Mouse (Mus musculus): ENCODE measurements around the gene Dennd4a.

Gene Dennd4a

DNA sequence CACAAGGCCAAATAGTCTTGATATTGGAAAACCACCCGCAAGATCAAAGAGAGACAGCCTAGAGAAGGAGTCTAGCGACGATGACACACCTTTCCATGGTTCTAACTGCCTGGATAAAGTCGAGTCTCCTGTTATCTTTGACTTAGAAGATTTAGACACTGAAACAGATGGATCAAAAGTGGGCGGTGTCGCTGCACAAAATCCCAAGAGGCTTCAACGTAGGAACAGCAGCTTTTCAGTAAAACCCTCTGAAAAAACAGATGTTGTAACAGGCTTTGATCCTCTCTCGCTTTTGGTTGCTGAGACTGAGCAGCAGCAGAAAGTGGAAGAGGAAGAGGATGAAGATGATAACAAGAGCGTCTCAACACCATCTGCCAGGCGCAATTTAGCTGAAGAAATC, 85.5 kb downstream of the Dennd4a start:
- in situ Hi-C loops (cut with MboI; ENCODE audit: unreplicated experiment in 2 of 2): loop anchor here in 1 of 2 experiments (10.0 kb wide), 1 partner anchor 158 kb away; no protein-coding TSS in a partner anchor

DNA sequence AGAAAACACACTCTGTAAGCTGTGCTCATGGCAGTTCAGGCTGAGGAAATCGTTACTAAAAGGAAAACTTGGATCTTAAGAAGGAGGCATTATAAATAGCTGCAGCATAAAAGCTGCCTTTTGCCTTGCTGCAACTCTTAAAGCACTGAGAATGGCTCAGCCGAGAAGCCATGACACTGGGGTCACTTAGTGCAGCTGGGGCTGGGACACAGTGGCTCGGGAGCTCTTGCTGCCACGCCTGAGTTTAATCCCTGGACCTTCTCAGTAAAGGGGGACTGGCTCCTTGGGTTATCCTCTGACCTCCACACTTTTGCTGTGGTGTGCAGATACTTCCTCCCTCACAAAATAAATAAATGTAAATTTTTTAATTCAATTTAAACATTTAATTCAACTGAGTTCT, 91.7 kb downstream of the Dennd4a start:
- in situ Hi-C loops (cut with MboI; ENCODE audit: unreplicated experiment in 2 of 2): loop anchor here (5.0 to 10.0 kb wide), 2 partner anchors 36 to 128 kb away; no protein-coding TSS in a partner anchor

DNA sequence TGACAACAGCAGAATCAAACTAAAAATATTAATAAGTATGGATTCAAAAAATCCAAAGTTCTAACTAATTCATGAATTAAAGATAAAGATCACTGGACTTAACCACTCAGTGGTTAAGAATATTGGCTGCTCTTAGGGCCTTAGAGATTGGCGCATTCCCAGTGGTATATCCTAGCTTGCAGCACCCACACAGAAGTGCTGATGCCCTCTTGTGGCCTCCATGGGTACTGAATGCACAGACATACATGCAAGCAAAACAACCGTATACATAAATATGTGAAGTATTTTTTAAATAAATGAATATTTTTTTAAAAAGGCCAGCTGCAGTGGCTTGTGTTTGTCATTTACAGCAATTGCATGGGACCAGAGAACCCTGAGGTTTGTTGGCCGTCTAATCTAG, 92.2 kb downstream of the Dennd4a start:
- in situ Hi-C loops (cut with MboI; ENCODE audit: unreplicated experiment in 2 of 2): loop anchor here (5.0 to 10.0 kb wide), 2 partner anchors 36 to 129 kb away; no protein-coding TSS in a partner anchor

DNA sequence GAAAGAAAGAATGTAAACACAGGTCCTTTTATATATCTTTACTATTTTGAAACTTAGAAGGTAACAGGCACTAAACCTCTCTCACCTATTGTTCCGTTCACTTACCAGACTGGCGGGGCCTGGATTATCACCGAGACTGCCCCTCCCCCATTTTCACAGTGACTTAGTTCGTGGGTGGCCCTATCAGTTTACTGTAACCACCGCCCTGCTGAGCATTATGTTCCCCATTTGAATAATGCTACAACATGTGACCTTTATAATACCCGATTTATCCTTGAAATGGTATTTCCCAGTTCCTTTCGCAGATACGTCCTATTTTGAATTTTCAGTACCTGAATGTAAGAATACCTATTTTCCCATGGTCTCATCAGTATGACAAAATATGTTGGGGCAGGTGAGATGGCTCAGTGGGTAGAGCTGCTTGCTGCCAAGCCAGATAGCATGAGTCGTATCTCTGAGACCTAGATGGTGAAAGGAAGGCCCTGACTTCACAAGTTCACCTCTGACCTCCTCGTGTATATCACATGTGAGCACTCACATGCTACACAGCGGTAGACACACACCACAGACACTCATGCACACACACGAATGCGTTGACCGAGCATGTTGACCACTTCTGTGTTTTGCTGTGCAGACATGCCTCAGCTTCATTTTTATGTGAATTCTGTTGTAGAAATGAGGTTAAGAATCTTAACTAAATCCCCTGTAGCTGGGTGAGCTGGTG, 93.9 kb downstream of the Dennd4a start:
- in situ Hi-C loops (cut with MboI; ENCODE audit: unreplicated experiment in 2 of 2): loop anchor here (5.0 to 10.0 kb wide), 2 partner anchors 38 to 130 kb away; no protein-coding TSS in a partner anchor

DNA sequence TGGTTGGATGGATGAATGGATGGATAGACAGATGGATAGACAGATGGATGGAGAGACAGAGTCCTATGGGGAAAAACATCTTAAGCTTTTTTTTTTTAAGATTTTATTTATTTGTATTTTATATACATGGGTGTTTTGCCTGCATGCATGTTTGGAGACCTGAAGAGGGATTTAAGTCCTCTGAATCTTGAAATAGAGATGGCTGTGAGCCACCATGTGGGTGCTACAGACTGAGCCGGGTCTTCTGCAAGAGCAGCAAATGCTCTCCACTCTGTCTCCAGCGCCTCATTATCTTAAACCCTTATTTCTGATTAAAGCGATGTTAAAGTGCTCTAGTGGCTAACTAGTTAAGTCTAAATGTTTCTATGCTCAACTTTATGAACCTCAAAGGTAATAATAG, 96.3 kb downstream of the Dennd4a start:
- in situ Hi-C loops (cut with MboI; ENCODE audit: unreplicated experiment in 2 of 2): loop anchor here in 1 of 2 experiments (10.0 kb wide), 1 partner anchor 133 kb away; no protein-coding TSS in a partner anchor

DNA sequence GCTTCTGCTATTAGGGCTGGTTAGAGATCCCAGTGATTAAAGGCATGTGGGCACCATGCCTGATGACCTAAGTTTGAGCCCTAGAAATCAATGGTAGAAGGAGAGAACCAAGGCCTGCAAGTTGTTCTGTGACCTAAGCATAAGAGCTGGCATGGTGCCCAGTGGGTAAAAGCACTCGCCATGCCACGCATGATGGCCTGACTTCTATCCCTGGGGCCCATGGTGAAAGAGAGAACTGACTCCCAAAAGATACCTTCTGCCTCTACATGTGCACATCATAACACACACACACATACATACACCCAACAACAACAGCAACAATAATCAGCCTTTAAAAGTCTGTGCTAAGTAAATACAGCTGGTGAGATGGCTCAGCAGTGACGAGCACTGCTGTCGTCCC, 102.3 kb downstream of the Dennd4a start:
- in situ Hi-C loops (cut with MboI; ENCODE audit: unreplicated experiment in 2 of 2): no loop called here

DNA sequence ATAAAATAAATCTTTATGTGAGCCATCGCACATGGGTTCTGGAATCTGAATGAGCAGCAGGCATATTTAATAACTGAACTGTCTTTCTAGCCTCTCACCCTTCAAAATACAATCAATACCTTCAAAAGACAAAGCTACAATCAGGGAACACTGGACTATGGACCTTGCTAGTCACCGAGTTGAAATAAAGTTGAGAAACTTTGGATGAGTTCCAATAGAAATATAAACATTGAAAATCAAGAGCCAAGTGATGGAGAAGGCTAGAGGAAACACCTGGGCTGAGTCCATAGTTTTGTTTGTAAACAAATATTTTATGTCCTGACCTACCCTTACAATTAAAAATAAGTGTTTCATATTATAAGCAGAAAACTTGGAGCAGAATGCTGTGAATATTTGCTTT, 102.8 kb downstream of the Dennd4a start:
- in situ Hi-C loops (cut with MboI; ENCODE audit: unreplicated experiment in 2 of 2): no loop called here

DNA sequence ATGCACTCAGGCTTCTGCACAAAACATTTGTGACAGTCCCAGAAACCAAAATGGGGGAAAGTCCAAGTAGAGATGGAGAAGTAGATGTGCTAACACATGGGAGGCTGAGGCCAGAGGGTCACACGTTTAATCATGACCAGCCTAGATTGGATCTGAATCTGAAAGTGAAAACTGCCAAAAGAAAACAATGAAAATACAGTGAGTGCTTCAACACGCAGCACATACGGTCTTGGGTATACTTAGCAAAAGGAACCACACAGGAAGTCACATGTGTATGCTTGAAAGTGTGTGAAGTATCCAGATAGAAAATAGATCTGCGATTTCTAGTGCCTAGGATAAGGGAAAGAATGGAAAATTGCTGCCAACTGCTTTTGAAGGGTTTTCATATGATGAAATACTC, 103.5 kb downstream of the Dennd4a start:
- in situ Hi-C loops (cut with MboI; ENCODE audit: unreplicated experiment in 2 of 2): no loop called here

DNA sequence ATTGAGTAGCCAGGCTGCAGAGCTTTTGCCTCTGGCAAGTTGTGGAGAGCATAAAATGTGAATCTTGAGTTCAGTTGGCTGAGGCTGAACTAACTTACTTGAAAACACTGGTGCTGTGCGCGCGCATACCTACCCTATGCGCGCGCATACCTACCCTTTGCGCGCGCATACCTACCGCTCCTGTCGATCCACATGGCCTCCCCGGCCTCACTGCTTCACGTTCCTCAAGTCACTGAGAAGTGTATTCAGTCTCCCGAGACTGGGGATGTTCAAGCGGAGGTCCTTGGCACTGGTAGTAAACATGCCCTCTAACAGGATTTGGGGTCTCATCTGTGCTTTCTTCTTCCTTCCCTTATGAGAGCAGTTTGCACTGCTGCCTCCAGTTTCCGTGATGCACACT, 107.4 kb downstream of the Dennd4a start:
- in situ Hi-C loops (cut with MboI; ENCODE audit: unreplicated experiment in 2 of 2): no loop called here

DNA sequence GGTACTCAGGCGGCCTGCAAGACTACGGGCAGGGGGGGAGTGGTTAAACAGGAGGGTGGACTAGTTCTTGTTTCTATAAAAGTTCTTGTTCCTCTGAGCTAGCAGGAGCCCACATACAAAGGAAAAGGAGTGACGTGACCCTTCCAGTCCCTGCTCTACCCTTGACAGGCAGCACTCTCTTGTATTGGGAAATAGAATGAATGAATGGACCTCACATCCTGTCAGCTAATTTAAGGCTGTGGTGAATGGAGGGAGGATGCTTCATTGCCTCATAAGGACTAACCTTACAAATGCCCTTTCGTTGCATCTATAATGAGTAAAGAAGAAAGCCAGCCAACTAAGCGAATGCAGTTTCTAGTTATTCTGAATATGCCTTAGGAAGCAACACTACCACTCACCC, 114.6 kb downstream of the Dennd4a start:
- in situ Hi-C loops (cut with MboI; ENCODE audit: unreplicated experiment in 2 of 2): loop anchor here (25.0 kb wide), 2 partner anchors 988 to 1013 kb away; no protein-coding TSS in a partner anchor

DNA sequence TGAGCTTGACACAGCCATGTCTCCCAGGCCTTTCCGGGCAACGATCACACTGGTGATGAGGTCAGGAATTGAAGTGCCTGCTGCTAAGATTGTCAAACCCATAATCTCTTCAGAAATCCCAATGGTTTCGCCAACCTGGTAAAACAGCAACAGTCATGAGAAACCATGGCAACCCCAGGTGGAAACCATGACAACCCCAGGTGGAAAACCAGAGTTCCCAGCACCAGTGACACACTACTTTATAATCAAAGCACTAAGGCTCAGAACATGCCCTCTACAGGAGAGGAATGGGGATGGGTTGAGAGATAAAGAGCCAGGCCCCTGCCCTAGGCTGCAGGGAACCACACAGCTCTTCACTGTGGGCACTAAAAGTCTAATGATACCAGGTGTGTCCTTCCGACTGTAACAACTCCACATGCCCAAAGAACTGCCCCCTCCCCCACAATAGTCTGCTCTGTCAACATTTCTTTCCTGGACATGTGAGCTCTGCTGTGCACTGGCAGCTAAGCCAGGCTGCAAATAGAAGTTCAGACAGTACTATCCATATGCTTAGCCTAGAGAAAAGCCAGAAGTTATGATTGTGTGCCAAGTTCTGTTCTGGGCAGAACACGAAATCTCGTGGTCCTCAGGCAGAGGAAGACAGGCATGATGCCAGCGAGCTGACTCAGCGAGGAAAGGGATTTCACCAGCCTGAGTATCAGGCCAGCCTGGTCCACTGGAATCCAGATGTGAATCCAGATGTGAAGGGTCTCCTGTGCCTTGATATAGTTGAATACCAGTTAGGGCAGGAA, 115.3 kb downstream of the Dennd4a start:
- in situ Hi-C loops (cut with MboI; ENCODE audit: unreplicated experiment in 2 of 2): loop anchor here (25.0 kb wide), 2 partner anchors 989 to 1014 kb away; no protein-coding TSS in a partner anchor

DNA sequence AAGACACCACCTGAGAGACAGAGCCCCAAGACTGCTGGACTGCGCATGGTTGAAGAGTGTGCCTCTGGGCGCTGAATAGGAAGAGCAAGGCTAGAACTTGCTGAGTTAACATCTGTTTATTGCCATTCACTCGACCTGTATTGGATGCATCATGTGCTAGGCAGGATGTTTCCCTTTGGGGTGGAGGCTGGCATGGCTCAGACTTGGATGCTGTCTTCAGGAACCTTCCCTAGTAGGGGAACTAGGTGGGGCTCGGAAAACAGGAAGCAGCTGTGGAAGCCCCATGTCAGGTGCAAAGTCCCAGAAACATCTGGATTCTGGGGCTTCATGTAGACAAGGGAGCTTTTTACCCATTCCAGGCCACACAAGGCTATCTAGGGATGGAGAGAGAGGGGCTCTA, 119.1 kb downstream of the Dennd4a start:
- in situ Hi-C loops (cut with MboI; ENCODE audit: unreplicated experiment in 2 of 2): loop anchor here (10.0 to 25.0 kb wide), 4 partner anchors 155 to 1018 kb away; partner anchors contain the start of gene Dis3l (in 1 of the 2)

DNA sequence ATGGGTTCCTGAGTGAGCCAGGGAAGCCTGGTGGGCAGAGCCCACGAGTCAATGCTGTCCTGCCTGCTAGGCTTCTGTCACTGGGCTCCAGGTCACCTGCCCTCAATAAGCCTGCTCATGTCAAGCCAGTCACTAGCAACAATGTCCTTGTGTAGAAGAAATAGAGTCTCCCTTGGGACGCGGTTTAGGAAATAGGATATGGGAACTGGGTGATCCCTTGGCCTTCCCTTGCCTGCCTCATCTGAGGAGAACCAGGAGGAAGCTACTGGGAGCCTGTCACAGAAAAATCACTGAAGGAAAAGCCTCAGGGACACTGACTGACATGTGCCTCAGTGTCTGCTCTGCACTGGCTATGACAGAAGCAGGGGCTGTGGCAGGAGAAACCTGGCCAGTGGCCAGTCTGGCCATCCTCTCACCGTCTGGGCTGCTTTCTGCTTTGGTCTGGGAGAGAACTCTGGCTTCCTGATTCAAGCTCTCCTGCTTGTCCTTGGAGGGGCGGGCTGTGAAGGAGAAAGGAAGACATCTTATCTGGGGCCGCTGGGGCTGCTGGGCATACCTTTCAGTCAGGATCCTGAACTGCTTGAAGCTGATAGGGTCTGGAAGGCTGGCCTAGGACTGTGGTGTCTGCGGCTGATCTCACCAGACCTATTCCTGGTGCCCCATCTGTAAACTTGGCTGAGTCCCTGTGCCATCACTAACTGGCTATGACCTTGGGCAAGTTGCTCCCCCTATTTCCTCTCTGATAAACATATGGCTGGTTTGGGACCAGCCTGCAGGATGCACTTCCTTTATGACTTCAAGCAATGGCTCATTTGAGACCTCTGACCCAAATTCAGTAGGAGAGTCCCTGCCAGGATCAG, 120.8 kb downstream of the Dennd4a start:
- in situ Hi-C loops (cut with MboI; ENCODE audit: unreplicated experiment in 2 of 2): loop anchor here (10.0 to 25.0 kb wide), 4 partner anchors 157 to 1020 kb away; partner anchors contain the start of gene Dis3l (in 1 of the 2)

DNA sequence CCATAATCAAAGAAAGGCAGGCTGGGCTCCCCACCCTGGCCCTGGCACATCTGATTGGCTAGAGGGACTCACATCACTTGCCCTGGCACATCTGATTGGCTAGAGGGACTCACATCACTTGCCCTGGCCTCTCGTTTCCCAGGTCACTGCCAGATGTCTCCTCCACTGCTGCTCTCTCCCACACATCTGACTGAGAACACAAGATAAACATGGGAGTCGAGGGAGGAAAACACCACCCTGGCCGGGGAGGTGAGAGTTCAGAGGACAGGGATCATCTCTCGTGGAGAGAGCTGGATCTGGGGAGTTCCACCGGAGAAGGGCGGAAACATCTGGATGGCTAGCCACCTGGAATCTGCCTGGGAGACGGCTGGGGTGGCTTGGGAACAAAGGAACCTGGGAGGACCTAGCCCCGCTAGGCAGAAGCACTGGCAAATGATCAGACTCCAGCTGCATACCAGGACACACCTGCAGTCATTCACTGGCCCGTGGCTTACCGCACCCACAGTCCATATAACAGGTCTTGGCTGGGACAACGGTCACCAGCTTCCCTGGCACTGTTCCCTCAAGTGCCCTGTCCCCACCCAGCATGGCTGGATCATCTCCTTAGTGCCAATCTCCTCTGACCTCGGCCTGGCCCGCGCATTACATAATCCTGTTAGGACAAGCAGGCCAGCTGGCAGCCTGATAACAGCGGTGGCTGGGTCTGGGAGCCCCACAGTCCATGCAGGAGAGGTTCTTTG, 123.0 kb downstream of the Dennd4a start:
- in situ Hi-C loops (cut with MboI; ENCODE audit: unreplicated experiment in 2 of 2): loop anchor here (10.0 to 25.0 kb wide), 4 partner anchors 159 to 1022 kb away; partner anchors contain the start of gene Dis3l (in 1 of the 2)

DNA sequence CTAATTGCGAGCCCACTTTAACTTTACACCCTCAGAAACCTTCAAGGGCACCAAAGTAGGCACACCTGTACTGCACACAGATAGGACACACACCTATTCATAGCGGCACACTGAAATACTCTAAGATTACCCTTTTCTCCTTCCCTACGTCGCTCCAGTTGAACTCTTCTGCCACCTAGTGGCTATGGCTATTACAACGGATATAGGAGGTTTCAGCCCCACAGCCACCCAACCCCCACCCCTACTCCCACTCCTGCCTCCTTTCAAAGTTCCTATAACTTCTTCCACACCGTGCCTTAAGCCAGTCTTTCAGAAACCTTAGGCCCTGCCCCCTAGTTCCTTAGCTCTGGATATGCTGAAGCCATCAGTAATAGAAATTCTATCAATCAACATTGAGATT, 125.4 kb downstream of the Dennd4a start:
- in situ Hi-C loops (cut with MboI; ENCODE audit: unreplicated experiment in 2 of 2): loop anchor here (5.0 to 25.0 kb wide), 5 partner anchors 162 to 1024 kb away; partner anchors contain the start of gene Dis3l (in 1 of the 2)

DNA sequence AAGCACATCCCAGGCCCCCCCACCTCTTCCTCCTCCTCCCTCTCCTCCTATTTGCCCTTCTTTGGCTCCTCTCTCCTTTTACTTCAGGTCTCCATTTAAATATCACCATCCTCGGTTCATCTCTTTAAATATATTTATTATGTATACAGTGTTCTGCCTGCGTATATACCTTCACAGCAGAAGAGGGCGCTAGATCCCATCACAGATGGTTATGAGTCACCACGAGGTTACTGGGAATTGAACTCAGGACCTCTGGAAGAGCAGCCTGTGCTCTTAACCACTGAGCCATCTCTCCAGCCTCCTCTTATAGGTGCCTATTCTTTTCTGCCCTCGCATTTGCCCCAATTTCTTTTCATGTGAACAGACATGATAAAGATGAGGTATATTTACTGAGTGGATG, 126.4 kb downstream of the Dennd4a start:
- in situ Hi-C loops (cut with MboI; ENCODE audit: unreplicated experiment in 2 of 2): loop anchor here (5.0 to 25.0 kb wide), 5 partner anchors 163 to 1025 kb away; partner anchors contain the start of gene Dis3l (in 1 of the 2)

DNA sequence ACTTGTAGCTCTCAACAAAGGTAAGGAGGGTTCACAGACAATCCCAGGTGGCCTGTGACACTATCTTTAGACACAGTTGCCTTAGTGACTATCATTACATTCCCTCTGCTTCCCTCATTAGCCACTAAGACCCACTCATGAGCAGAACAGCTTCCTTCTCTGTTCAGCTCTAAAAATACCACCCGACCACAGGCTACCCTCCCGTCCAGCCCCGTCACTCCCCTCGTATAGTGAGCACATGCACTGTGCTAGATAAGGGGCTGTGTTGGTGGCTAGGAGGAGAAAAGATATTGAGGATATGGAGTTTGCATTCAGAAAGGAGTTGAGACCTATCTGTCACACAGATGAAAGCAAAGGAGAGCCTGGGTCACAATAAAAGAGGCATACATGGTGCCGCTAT, 127.4 kb downstream of the Dennd4a start:
- in situ Hi-C loops (cut with MboI; ENCODE audit: unreplicated experiment in 2 of 2): loop anchor here (5.0 to 25.0 kb wide), 5 partner anchors 164 to 1026 kb away; partner anchors contain the start of gene Dis3l (in 1 of the 2)

DNA sequence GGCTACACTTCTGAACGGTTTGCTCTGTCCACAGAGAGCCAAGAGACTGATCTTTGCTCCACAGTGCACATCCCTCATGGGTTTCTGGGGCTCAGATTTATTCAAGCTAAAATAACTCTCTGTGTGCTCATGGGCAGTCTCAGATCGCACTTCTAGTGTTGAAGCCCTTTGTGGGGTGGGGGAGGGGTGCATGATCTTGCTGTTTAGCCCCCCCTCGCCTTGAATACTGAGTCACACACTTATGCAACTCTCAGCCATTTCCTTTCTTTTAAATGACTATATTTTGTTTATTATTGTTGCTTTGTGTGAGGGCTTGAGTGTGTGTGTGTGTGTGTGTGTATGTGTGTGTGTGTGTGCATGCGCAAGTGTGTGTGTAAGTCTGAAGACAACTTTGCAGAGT, 128.1 kb downstream of the Dennd4a start:
- in situ Hi-C loops (cut with MboI; ENCODE audit: unreplicated experiment in 2 of 2): loop anchor here (5.0 to 25.0 kb wide), 5 partner anchors 164 to 1027 kb away; partner anchors contain the start of gene Dis3l (in 1 of the 2)

DNA sequence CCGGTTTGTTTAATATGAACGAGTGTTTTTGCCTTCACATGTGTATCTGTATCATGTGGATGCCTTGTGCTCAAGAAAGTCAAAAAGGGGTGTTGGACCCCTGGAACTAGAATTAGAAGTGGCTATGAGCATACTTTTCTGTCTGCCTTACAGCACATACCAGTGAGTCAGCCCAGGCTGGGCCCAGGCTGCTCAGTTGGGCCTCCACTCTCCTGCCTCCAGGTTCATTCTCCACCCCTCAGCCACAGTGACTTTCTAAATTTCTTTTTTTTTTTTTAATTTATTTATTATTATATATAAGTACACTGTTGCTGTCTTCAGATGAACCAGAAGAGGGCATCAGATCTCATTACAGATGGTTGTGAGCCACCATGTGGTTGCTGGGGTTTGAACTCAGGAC, 128.7 kb downstream of the Dennd4a start:
- in situ Hi-C loops (cut with MboI; ENCODE audit: unreplicated experiment in 2 of 2): loop anchor here (5.0 to 25.0 kb wide), 6 partner anchors 165 to 1027 kb away; partner anchors contain the start of genes Dis3l (in 1 of the 2) and Tipin (in 1 of the 2)

Measured in v-Abl transformed pro-B cells (cell line).